Mouse (Mus musculus): Measurements from ENCODE around the gene Ssna1. TPM values are rescaled to one million over a fixed set of nuclear protein-coding genes. Genes with fewer than 3 reads are reported as not detected.
A peak's percentile ranks its signal among the peaks of the same experiment; 100 is the strongest.

Gene Ssna1
- polyA plus RNA-seq, 1 experiment = 143 TPM

DNA sequence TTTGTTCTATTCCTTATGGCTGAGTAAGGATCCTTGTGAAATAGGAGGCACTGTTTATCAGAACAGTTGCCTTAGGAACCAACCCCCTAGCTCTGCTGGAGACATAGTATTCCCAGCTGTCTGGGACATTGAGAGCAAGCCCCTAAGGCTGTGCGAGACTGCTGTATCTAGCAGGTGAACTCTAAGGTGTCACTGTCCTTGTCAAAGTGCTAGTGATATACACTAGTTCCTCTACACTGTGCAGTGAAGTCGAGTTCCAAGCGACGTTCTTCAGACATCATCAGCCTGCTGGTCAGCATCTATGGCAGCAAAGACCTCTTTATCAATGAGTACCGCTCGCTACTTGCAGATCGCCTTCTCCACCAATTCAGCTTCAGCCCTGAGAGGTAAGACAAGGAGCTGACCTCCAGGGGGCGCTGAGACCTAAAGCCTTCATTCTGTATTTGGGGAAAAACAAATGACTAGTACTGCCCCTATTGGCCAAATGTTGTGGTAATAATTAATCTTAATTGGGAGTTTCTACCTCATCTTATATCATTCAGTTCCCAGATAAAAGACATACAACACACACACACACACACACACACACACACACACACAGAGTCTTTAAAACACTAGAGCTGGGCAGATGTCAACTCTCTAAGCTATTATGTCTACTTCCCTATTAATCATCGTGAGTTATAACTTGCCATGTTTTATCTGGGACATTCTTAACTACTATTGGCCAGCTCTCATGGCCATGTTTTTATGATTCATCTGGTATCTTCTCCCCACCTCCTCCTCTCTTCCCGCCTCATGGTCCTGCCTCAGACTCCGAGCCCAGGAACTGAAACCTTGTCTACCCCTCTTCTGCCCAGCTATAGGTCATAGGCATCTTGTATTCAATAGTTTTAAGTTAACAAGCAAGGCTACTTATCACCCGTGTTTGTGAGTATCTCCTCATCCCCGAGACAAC lies 7.0 kb upstream of the Ssna1 start:
- peaks cover 95% of the 10 kb centered on the region for H3K36me3 ChIP-seq (ENCODE audit: control insufficient read depth, insufficient read depth)
- TF ChIP-seq MAX (IDR thresholded peaks at IDR 0.05) = peak; percentile 20
- TF ChIP-seq MYOG (IDR thresholded peaks at IDR 0.05; ENCODE audit: control insufficient read depth, extremely low read depth, insufficient read length) = no peak
- TF ChIP-seq CTCF (IDR thresholded peaks at IDR 0.05; ENCODE audit: control insufficient read depth, insufficient read depth, insufficient read length) = peak; percentile 48
- peaks cover 3% of the 10 kb centered on the region for H3K79me3 ChIP-seq (ENCODE audit: low read depth)

GRCm38 (mm10) chr2:25273010-25273409 lies 772 bp upstream of the Ssna1 start:
- Histone ChIP-seq H3K79me2 (ENCODE audit: control insufficient read depth, insufficient read depth) (peaks cover 56% of the 10 kb centered on the region), H3ac (ENCODE audit: control insufficient read depth, insufficient read length, low read depth) (peak overlapping the region; percentile 78), H3K27me3 (ENCODE audit: control insufficient read depth, insufficient read depth, insufficient read length) (no peaks in the 10 kb centered on the region), H3K4me3 (ENCODE audit: insufficient read depth, poor library complexity, severe bottlenecking) (peak overlapping the region; percentile 97), H3K79me3 (ENCODE audit: low read depth) (peaks cover 29% of the 10 kb centered on the region), H3K36me3 (ENCODE audit: control insufficient read depth, insufficient read depth) (peaks cover 65% of the 10 kb centered on the region)
- TF ChIP-seq CEBPB (IDR thresholded peaks at IDR 0.05; ENCODE audit: low read depth) (no peak), MAX (IDR thresholded peaks at IDR 0.05) (no peak), MYOD1 (IDR thresholded peaks at IDR 0.05; ENCODE audit: control insufficient read depth, insufficient read length, low read depth) (no peak), USF1 (IDR thresholded peaks at IDR 0.05; ENCODE audit: low read depth) (no peak), MYOG (IDR thresholded peaks at IDR 0.05; ENCODE audit: control insufficient read depth, extremely low read depth, insufficient read length) (no peak)

More for the DNA sequence above, 7.0 kb upstream of the Ssna1 start:
- Histone ChIP-seq H3K27me3 (ENCODE audit: control insufficient read depth, insufficient read depth, insufficient read length) (no peaks in the 10 kb centered on the region), H3K79me2 (ENCODE audit: control insufficient read depth, insufficient read depth) (peaks cover 11% of the 10 kb centered on the region), H3K4me3 (ENCODE audit: insufficient read depth, poor library complexity, severe bottlenecking) (no peak overlapping the region), H3ac (ENCODE audit: control insufficient read depth, insufficient read length, low read depth) (no peak overlapping the region)

DNA sequence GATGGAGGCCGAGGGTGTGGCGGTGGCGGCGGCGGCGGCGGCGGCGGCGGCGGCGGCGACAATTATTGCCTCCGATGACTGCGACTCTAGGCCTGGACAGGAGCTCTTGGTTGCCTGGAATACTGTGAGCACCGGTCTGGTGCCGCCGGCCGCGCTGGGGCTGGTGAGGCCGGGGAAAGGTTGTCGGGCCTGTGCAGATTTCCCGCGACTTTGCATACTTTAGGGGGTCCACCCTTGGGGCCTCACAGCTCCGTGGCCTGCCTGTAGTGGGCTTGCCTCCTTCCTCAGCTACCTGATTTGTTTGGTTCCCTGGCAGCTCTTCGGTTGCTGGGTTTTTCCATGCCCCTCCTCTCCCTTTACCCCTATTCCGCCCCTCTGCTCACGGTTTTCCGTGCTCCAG lies 277 bp upstream of the Ssna1 start:
- Histone ChIP-seq H3K79me3 (ENCODE audit: low read depth) (peaks cover 30% of the 10 kb centered on the region), H3K36me3 (ENCODE audit: control insufficient read depth, insufficient read depth) (peaks cover 62% of the 10 kb centered on the region)
- no peak for TF ChIP-seq MAX (IDR thresholded peaks at IDR 0.05)
- no peak for TF ChIP-seq USF1 (IDR thresholded peaks at IDR 0.05; ENCODE audit: low read depth)
- TF ChIP-seq MYOD1 (IDR thresholded peaks at IDR 0.05; ENCODE audit: control insufficient read depth, insufficient read length, low read depth) = no peak
- no peak for TF ChIP-seq CTCF (IDR thresholded peaks at IDR 0.05; ENCODE audit: control insufficient read depth, insufficient read depth, insufficient read length)
- no peak for TF ChIP-seq FOSL1 (IDR thresholded peaks at IDR 0.05; ENCODE audit: insufficient read depth, low read length, poor library complexity, severe bottlenecking)
- TF ChIP-seq MYOG (IDR thresholded peaks at IDR 0.05; ENCODE audit: control insufficient read depth, extremely low read depth, insufficient read length) = no peak
- no peak for TF ChIP-seq CEBPB (IDR thresholded peaks at IDR 0.05; ENCODE audit: low read depth)

GRCm38 (mm10) chr2:25267746-25268309 lies 4.4 kb downstream of the Ssna1 start:
- H3K4me3 ChIP-seq (ENCODE audit: insufficient read depth, poor library complexity, severe bottlenecking) = no peak overlapping the region
- no peaks in the 10 kb centered on the region for H3K27me3 ChIP-seq (ENCODE audit: control insufficient read depth, insufficient read depth, insufficient read length)
- H3K79me3 ChIP-seq (ENCODE audit: low read depth) = peaks cover 22% of the 10 kb centered on the region
- H3ac ChIP-seq (ENCODE audit: control insufficient read depth, insufficient read length, low read depth) = no peak overlapping the region
- TF ChIP-seq CTCF (IDR thresholded peaks at IDR 0.05; ENCODE audit: control insufficient read depth, insufficient read depth, insufficient read length) (no peak), MAX (IDR thresholded peaks at IDR 0.05) (no peak), MYOD1 (IDR thresholded peaks at IDR 0.05; ENCODE audit: control insufficient read depth, insufficient read length, low read depth) (no peak), MYOG (IDR thresholded peaks at IDR 0.05; ENCODE audit: control insufficient read depth, extremely low read depth, insufficient read length) (no peak), CEBPB (IDR thresholded peaks at IDR 0.05; ENCODE audit: low read depth) (no peak), USF1 (IDR thresholded peaks at IDR 0.05; ENCODE audit: low read depth) (no peak), FOSL1 (IDR thresholded peaks at IDR 0.05; ENCODE audit: insufficient read depth, low read length, poor library complexity, severe bottlenecking) (no peak)
- H3K79me2 ChIP-seq (ENCODE audit: control insufficient read depth, insufficient read depth) = peaks cover 79% of the 10 kb centered on the region
- H3K36me3 ChIP-seq (ENCODE audit: control insufficient read depth, insufficient read depth) = peaks cover 18% of the 10 kb centered on the region

More for the DNA sequence above, 277 bp upstream of the Ssna1 start:
- Histone ChIP-seq H3K4me3 (ENCODE audit: insufficient read depth, poor library complexity, severe bottlenecking) (peak overlapping the region; percentile 97), H3ac (ENCODE audit: control insufficient read depth, insufficient read length, low read depth) (peak overlapping the region; percentile 78), H3K27me3 (ENCODE audit: control insufficient read depth, insufficient read depth, insufficient read length) (no peaks in the 10 kb centered on the region), H3K79me2 (ENCODE audit: control insufficient read depth, insufficient read depth) (peaks cover 59% of the 10 kb centered on the region)

DNA sequence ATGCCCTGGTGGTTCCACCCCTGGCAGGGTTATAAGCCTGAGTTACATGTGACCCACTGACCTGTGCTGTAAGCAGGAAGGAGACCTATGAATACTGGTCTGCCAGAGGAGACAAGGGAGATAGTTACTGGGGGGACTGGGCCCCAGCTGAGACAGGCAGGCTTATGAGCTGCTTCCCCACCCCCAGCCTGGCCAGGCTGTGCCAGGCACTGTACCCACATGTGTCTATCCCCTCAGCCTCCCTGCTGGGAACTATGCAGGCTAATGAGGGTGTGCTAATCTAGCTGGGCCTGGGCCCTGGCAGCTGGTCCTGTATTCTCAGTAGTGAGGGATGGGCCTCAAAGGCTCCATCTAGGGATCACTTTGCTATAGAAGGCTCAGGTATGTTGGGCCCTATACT lies 5.0 kb downstream of the Ssna1 start:
- no peak for TF ChIP-seq MYOG (IDR thresholded peaks at IDR 0.05; ENCODE audit: control insufficient read depth, extremely low read depth, insufficient read length)
- no peak for TF ChIP-seq MAX (IDR thresholded peaks at IDR 0.05)
- no peak for TF ChIP-seq MYOD1 (IDR thresholded peaks at IDR 0.05; ENCODE audit: control insufficient read depth, insufficient read length, low read depth)
- no peak for TF ChIP-seq CEBPB (IDR thresholded peaks at IDR 0.05; ENCODE audit: low read depth)
- TF ChIP-seq CTCF (IDR thresholded peaks at IDR 0.05; ENCODE audit: control insufficient read depth, insufficient read depth, insufficient read length) = no peak
- no peak for TF ChIP-seq FOSL1 (IDR thresholded peaks at IDR 0.05; ENCODE audit: insufficient read depth, low read length, poor library complexity, severe bottlenecking)
- TF ChIP-seq USF1 (IDR thresholded peaks at IDR 0.05; ENCODE audit: low read depth) = no peak
- peaks cover 19% of the 10 kb centered on the region for H3K79me3 ChIP-seq (ENCODE audit: low read depth)
- H3K79me2 ChIP-seq (ENCODE audit: control insufficient read depth, insufficient read depth) = peaks cover 76% of the 10 kb centered on the region
- H3K27me3 ChIP-seq (ENCODE audit: control insufficient read depth, insufficient read depth, insufficient read length) = no peaks in the 10 kb centered on the region
- peaks cover 18% of the 10 kb centered on the region for H3K36me3 ChIP-seq (ENCODE audit: control insufficient read depth, insufficient read depth)
- H3K4me3 ChIP-seq (ENCODE audit: insufficient read depth, poor library complexity, severe bottlenecking) = no peak overlapping the region
- H3ac ChIP-seq (ENCODE audit: control insufficient read depth, insufficient read length, low read depth) = no peak overlapping the region

Measured in C2C12 (cell line).